Mouse (Mus musculus) spleen, adult 2 months (tissue): ENCODE measurements around the gene Cldn7. TPM values are rescaled to one million over a fixed set of nuclear protein-coding genes. Genes with fewer than 3 reads are reported as not detected.

Source experiments
- DNase-seq, 2 experiments: peaks; one replicate each; pipeline versions ENCODE4 v3.0.0 to v3.0.0-alpha.2; 2012 to 2021; ENCODE audit warnings: low spot score in 2 of 2, low read depth in 1 of 2
- H3K27ac ChIP-seq: fragments of 200-500 bp; 2 replicates; pipeline ENCODE4 v1.5.1; 2012; ENCODE audit warnings: low read length, inconsistent platforms; ENCODE audit not compliant: insufficient read depth
- H3K27me3 ChIP-seq: fragments of 200-500 bp; 2 replicates; pipeline ENCODE4 v1.6.1; 2012; ENCODE audit warnings: mild to moderate bottlenecking, moderate library complexity, low read length, inconsistent platforms; ENCODE audit not compliant: control insufficient read depth, insufficient read depth
- H3K36me3 ChIP-seq: fragments of 200-500 bp; 2 replicates; pipeline ENCODE4 v1.6.1; 2012; ENCODE audit warnings: mild to moderate bottlenecking, low read length, inconsistent platforms; ENCODE audit not compliant: control insufficient read depth, insufficient read depth
- H3K4me1 ChIP-seq: fragments of 200-500 bp; 2 replicates; pipeline ENCODE4 v1.6.1; 2011; ENCODE audit warnings: inconsistent platforms; ENCODE audit not compliant: control insufficient read depth, insufficient read depth, insufficient read length
- H3K4me3 ChIP-seq: fragments of 200-500 bp; 2 replicates; pipeline ENCODE4 v1.5.1; 2011; ENCODE audit warnings: mild to moderate bottlenecking, inconsistent platforms; ENCODE audit not compliant: insufficient read depth, insufficient read length; ENCODE audit errors: extremely low read depth
- CTCF ChIP-seq: fragments of 200-500 bp; IDR thresholded peaks from 2 replicates; pipeline ENCODE4 v1.5.1; 2011; ENCODE audit warnings: mild to moderate bottlenecking, inconsistent platforms; ENCODE audit not compliant: insufficient read depth, insufficient read length, insufficient replicate concordance; ENCODE audit errors: extremely low read depth
- POLR2A ChIP-seq: fragments of 200-500 bp; IDR thresholded peaks from 2 replicates; pipeline ENCODE4 v1.6.1; 2011; ENCODE audit warnings: low read depth, low read length, inconsistent platforms
- WGBS: fragments of 180-500 bp; shearing (Covaris S2); methylation state at CpG from one replicate; pipeline ENCODE4 v1.1.7; 2018; 5-methylcytosine and 5-hydroxymethylcytosine counted together
- polyA plus RNA-seq: library from polyadenylated mRNA; depleted of rRNA; stranded (reverse); fragments of >200 nt; gene quantifications from 2 replicates; pipeline ENCODE4 v1.2.3, GENCODE M21; 2012

Cldn7 gene
- polyA plus RNA-seq, 1 experiment = 2.0 TPM

DNA sequence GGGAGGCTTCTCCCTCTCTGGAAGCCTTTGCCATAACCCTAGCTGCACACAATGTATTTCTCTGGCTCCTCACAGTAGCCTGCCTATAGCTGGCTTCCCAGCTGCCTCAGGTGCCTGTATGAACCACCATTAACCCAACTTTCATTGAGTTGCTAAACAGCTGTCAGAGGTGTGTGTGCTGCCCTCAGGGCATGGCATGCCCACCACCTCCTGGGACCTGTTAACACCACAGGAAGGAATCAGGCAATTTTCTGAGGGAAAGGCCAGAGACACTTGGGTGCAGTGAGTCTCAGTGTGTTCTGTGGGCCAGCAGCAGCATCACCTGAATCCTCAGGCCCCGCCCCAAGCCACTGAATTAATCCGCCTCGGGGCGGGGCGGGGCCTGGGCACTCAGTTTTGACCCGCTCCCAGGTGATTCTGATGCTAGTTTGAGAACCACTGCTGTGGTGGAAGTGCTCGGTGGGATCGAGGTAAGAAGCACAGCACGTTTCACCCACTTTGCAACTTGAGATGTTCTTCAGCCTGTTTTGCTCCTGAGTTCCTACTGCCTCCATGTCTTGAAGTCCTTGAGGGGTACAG lies 26.1 kb upstream of the Cldn7 start:
- Histone ChIP-seq H3K36me3 (no peaks in the 10 kb centered on the region), H3K4me3 (no peak overlapping the region), H3K27me3 (peaks cover 13% of the 10 kb centered on the region), H3K27ac (no peak overlapping the region), H3K4me1 (peaks cover 12% of the 10 kb centered on the region)
- no peak for DNase-seq
- no peak for TF ChIP-seq POLR2A
- no peak for TF ChIP-seq CTCF
- 67% methylated on average over 9 of the region's 9 CpGs for whole genome bisulfite sequencing

DNA sequence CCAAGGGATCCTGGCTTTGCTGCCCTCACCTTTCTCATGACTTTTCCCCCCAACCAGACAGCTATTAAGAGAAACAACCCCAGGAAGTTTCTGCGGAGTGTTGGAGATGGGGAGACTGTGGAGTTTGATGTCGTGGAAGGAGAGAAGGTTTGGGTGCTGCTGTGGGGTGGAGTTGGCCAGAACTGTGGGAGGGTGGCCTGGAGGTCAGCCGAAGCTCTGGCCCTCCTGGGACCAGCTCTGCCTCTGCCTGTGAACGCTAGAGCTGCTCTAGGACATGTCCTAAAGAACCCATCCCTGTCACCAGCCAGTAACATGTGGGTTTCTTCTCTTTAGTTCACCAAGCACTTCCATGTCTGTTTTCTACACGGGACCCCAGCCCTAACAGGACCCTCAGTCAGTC lies 25.4 kb upstream of the Cldn7 start:
- peaks cover 13% of the 10 kb centered on the region for H3K27me3 ChIP-seq
- DNase-seq = no peak
- H3K4me3 ChIP-seq = no peak overlapping the region
- no peak overlapping the region for H3K27ac ChIP-seq
- TF ChIP-seq POLR2A (no peak), CTCF (no peak)
- H3K36me3 ChIP-seq = no peaks in the 10 kb centered on the region
- WGBS = 74% methylated on average over 5 of the region's 5 CpGs
- H3K4me1 ChIP-seq = peaks cover 12% of the 10 kb centered on the region

DNA sequence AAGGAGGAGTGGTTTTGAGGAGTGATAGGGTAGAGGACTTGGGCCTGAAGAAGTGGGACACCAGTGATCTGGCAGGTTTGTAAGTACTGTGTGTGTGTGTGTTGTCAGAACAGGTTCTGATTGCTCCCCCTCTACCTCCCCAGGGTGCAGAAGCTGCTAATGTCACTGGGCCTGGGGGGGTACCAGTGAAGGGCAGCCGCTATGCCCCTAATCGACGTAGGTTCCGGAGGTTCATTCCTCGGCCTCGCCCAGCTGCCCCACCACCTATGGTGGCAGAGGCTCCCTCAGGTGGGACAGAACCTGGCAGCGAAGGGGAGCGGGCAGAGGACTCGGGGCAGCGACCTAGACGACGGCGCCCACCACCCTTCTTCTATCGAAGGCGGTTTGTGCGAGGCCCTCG lies 24.8 kb upstream of the Cldn7 start:
- Histone ChIP-seq H3K36me3 (no peaks in the 10 kb centered on the region), H3K4me1 (peaks cover 12% of the 10 kb centered on the region), H3K27me3 (peaks cover 12% of the 10 kb centered on the region), H3K4me3 (no peak overlapping the region), H3K27ac (no peak overlapping the region)
- DNase-seq = no peak
- TF ChIP-seq CTCF (no peak), POLR2A (no peak)
- WGBS = 94% methylated on average over 17 of the region's 17 CpGs

DNA sequence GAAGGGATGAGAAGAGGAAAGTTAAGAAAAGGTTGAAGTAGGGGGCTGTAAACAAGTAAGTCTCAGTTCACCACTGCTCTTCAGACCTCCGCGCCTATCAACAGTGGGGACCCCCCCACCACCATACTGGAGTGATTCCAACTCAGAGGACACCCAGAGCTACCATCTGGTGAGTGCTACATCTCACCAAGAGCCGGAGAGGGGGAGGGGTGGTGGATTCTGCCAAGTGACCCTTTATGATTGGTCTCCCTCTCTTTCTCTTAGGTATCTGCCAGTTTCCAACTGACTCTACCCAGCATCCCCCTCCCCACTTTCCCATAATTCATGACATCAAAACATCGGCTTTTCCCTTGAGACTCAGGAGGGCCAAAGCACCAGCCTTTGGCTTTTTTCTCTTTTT lies 23.6 kb upstream of the Cldn7 start:
- no peak overlapping the region for H3K4me3 ChIP-seq
- peaks cover 2% of the 10 kb centered on the region for H3K4me1 ChIP-seq
- no peak for DNase-seq
- H3K36me3 ChIP-seq = no peaks in the 10 kb centered on the region
- no peak overlapping the region for H3K27ac ChIP-seq
- H3K27me3 ChIP-seq = peaks cover 7% of the 10 kb centered on the region
- 98% methylated on average over 4 of the region's 4 CpGs for WGBS
- TF ChIP-seq POLR2A (no peak), CTCF (no peak)

DNA sequence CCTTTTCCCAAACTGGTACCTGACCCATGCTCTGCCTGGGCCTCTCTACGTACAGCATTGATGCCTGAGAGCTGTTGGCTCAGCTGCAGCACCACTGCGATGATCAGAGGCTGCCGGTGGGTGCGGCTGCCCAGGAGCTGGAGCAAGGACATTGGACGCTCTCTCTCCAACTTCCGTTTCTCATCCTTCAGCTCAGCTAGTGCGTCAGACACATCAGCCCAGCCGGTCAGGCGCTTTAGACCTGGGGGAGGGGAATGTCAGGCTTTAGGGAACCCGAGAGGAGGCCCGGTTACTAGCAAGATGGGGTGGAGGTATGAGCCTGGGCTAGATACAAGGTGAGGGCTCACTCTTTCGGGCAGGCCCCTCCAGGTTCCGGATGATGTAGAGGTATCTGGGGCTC lies 19.4 kb upstream of the Cldn7 start:
- WGBS = 93% methylated on average over 13 of the region's 13 CpGs
- Histone ChIP-seq H3K4me3 (no peak overlapping the region), H3K27ac (no peak overlapping the region), H3K4me1 (peaks cover 4% of the 10 kb centered on the region; the same call in 1 of the 2 replicates), H3K27me3 (0 out of 2 replicates have a peak, but pooled peaks cover 2% of the 10 kb centered on the region), H3K36me3 (no peaks in the 10 kb centered on the region)
- no peak for DNase-seq
- TF ChIP-seq CTCF (no peak), POLR2A (no peak)

DNA sequence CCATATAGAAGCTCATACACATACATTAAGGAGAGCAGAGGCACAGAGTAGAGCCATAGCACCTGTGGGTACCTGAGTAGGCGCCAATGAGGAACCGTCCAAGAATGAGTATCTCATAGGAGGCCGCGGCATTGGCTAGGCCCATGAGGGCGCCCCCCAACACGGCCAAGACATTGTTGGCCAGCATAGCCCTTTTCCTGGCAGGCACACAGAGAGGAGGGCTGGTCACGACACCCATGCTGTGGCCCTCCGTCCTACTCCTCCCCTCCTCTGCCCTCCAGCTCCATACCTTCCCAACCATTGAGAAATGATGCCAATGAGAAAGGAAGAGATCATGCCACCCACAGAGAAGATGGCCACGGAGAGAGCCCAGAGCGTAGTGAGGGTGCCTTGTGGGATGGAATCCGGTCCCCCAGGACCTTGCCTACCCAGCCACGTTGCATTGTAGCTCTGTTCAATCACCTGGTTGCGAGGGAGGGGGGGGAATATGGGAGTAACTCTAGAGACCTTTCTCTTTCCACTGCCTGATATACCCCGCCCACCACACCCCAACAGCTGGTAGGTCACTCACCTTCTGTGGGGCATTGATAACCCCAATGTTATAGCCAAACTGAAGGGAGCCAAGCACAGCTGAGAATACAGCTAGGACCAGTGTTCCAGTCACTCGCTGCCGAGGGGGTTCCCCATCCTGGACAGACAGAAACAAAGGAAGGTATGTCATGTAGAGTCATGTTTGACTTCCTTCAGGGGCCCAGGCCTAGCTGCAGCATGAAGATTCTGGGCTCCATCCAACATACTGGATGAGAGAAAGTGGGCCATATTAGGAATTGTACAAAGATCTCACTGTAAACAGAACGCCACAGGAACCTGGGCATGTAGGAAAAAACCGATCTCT lies 18.3 kb upstream of the Cldn7 start:
- Histone ChIP-seq H3K36me3 (no peaks in the 10 kb centered on the region), H3K4me3 (no peak overlapping the region; the same call in 1 of the 2 replicates), H3K27me3 (peaks cover 2% of the 10 kb centered on the region; the same call in 1 of the 2 replicates), H3K27ac (no peak overlapping the region), H3K4me1 (peaks cover 4% of the 10 kb centered on the region; the same call in 1 of the 2 replicates)
- no peak for DNase-seq
- 91% methylated on average over 18 of the region's 18 CpGs for WGBS
- TF ChIP-seq CTCF (no peak), POLR2A (no peak)
